Mouse (Mus musculus) kidney, embryonic 14.5 days (tissue): Measurements from ENCODE around the gene Eef1akmt2. TPM values are rescaled to one million over a fixed set of nuclear protein-coding genes. Genes with fewer than 3 reads are reported as not detected.

ENCODE experiments used
- ATAC-seq: fragments of 200-750 bp; cut with Nextera tagmentation; 2 replicates; pipeline ENCODE4 v1.8.0; 2017; ENCODE audit warnings: moderate number of reproducible peaks, mild to moderate bottlenecking, moderate TSS enrichment, moderate library complexity; ENCODE audit not compliant: low FRiP score, low TSS enrichment
- H3K27ac ChIP-seq: fragments of 300-500 bp; sonication (generic); 2 replicates; pipeline ENCODE4 v1.5.1; 2014; ENCODE audit warnings: low read depth, mild to moderate bottlenecking, low read length, moderate library complexity, mixed read lengths
- H3K27me3 ChIP-seq: fragments of 300-500 bp; sonication (generic); 2 replicates; pipeline ENCODE4 v1.6.1; 2014; ENCODE audit warnings: mild to moderate bottlenecking, low read length; ENCODE audit not compliant: control insufficient read depth, insufficient read depth
- H3K36me3 ChIP-seq: fragments of 300-500 bp; sonication (generic); 2 replicates; pipeline ENCODE4 v1.6.1; 2014; ENCODE audit warnings: low read length, mixed read lengths; ENCODE audit not compliant: control insufficient read depth, insufficient read depth
- H3K4me1 ChIP-seq: fragments of 300-500 bp; sonication (generic); 2 replicates; pipeline ENCODE4 v1.6.1; 2014; ENCODE audit warnings: low read length, mixed read lengths; ENCODE audit not compliant: control insufficient read depth, insufficient read depth
- H3K4me2 ChIP-seq: fragments of 300-500 bp; sonication (generic); replicated peaks from 2 replicates; pipeline ENCODE4 v1.6.1; 2014; ENCODE audit warnings: low read depth, mild to moderate bottlenecking, low read length
- H3K4me3 ChIP-seq: fragments of 300-500 bp; sonication (generic); 2 replicates; pipeline ENCODE4 v1.5.1; 2014; ENCODE audit warnings: mild to moderate bottlenecking, low read length
- H3K9ac ChIP-seq: fragments of 300-500 bp; sonication (generic); 2 replicates; pipeline ENCODE4 v1.6.1; 2014; ENCODE audit warnings: low read depth, mild to moderate bottlenecking, low read length, moderate library complexity
- H3K9me3 ChIP-seq: fragments of 300-500 bp; sonication (generic); 2 replicates; pipeline ENCODE4 v1.6.1; 2016; ENCODE audit warnings: low read length; ENCODE audit not compliant: control insufficient read depth
- WGBS: fragments of 180-500 bp; shearing (Covaris S2); extraction: QIAGEN DNeasy Blood & Tissue Kit; methylation state at CpG from one replicate; pipeline ENCODE4 v1.1.7; 2014; 5-methylcytosine and 5-hydroxymethylcytosine counted together
- polyA plus RNA-seq: library from polyadenylated mRNA; unstranded; fragments of >200 nt; fragmentation: Nextera tagmentation; extraction: Ambion mirVana; gene quantifications from 2 replicates; pipeline ENCODE4 v1.2.1, GENCODE M21; 2014

The Eef1akmt2 gene
- polyA plus RNA-seq, 1 experiment from 2014 or later: 72.4 TPM

- WGBS: 72% methylated on average over 2 of the region's 2 CpGs
- no peaks in the 10 kb centered on the region for H3K27me3 ChIP-seq
- ATAC-seq: no peak
- H3K9ac ChIP-seq: no peak overlapping the region
- H3K36me3 ChIP-seq: peaks cover 69% of the 10 kb centered on the region
- no peak overlapping the region for H3K4me2 ChIP-seq
- no peak overlapping the region for H3K4me3 ChIP-seq
- H3K4me1 ChIP-seq: no peaks in the 10 kb centered on the region
- H3K27ac ChIP-seq: no peak overlapping the region
- H3K9me3 ChIP-seq: no peaks in the 10 kb centered on the region
These were observed 29.9 kb upstream of the Eef1akmt2 start for GRCm38 (mm10) chr7:132882343-132882742.

GRCm38 (mm10) chr7:132880276-132880675 lies 27.8 kb upstream of the Eef1akmt2 start:
- peaks cover 90% of the 10 kb centered on the region for H3K36me3 ChIP-seq
- H3K4me3 ChIP-seq: no peak overlapping the region
- no peaks in the 10 kb centered on the region for H3K27me3 ChIP-seq
- no peak overlapping the region for H3K4me2 ChIP-seq
- H3K4me1 ChIP-seq: no peaks in the 10 kb centered on the region
- no peak overlapping the region for H3K9ac ChIP-seq
- H3K27ac ChIP-seq: no peak overlapping the region
- no peak for ATAC-seq
- 94% methylated on average over 1 of the region's 1 CpGs for WGBS
- no peaks in the 10 kb centered on the region for H3K9me3 ChIP-seq

- ATAC-seq: no peak
- WGBS: 74% methylated on average over 2 of the region's 2 CpGs
These were observed 23.1 kb upstream of the Eef1akmt2 start for GRCm38 (mm10) chr7:132875391-132876086.

GRCm38 (mm10) chr7:132873043-132873442 lies 20.6 kb upstream of the Eef1akmt2 start:
- H3K4me1 ChIP-seq: no peaks in the 10 kb centered on the region
- H3K4me2 ChIP-seq: no peak overlapping the region
- H3K9me3 ChIP-seq: no peaks in the 10 kb centered on the region
- no peak overlapping the region for H3K4me3 ChIP-seq
- H3K27ac ChIP-seq: no peak overlapping the region
- no peak overlapping the region for H3K9ac ChIP-seq
- ATAC-seq: no peak
- no peaks in the 10 kb centered on the region for H3K27me3 ChIP-seq
- WGBS: 92% methylated on average over 2 of the region's 2 CpGs
- H3K36me3 ChIP-seq: peaks cover 79% of the 10 kb centered on the region

More at GRCm38 (mm10) chr7:132875391-132876086, 23.1 kb upstream of the Eef1akmt2 start:
- Histone ChIP-seq H3K4me2 (no peak overlapping the region), H3K4me3 (no peak overlapping the region), H3K27me3 (no peaks in the 10 kb centered on the region), H3K9ac (no peak overlapping the region), H3K27ac (no peak overlapping the region), H3K9me3 (no peaks in the 10 kb centered on the region), H3K4me1 (no peaks in the 10 kb centered on the region), H3K36me3 (peaks cover 85% of the 10 kb centered on the region)

- no peak overlapping the region for H3K27ac ChIP-seq
- no peak overlapping the region for H3K9ac ChIP-seq
- H3K9me3 ChIP-seq: no peaks in the 10 kb centered on the region
- no peaks in the 10 kb centered on the region for H3K4me1 ChIP-seq
- H3K27me3 ChIP-seq: no peaks in the 10 kb centered on the region
- no peak overlapping the region for H3K4me3 ChIP-seq
- no peak overlapping the region for H3K4me2 ChIP-seq
- WGBS: 97% methylated on average over 9 of the region's 9 CpGs
- H3K36me3 ChIP-seq: peaks cover 51% of the 10 kb centered on the region
- no peak for ATAC-seq
These were observed 13.8 kb upstream of the Eef1akmt2 start for GRCm38 (mm10) chr7:132866316-132866715.

- Histone ChIP-seq H3K4me3 (peak within 1 kb of the TSS; percentile 99), H3K36me3 (no peaks in the 10 kb centered on the region), H3K27ac (peak within 1 kb of the TSS; percentile 69), H3K4me1 (no peaks in the 10 kb centered on the region), H3K27me3 (no peaks in the 10 kb centered on the region), H3K9me3 (no peaks in the 10 kb centered on the region), H3K9ac (peak within 1 kb of the TSS; percentile 93), H3K4me2 (peak within 1 kb of the TSS; percentile 67)
- peak; percentile 96 for ATAC-seq
- 1% methylated on average over 53 of the region's 53 CpGs for WGBS
These were observed 6.8 kb upstream of the Eef1akmt2 start, which contains the start of gene Abraxas2 for GRCm38 (mm10) chr7:132859042-132859958. TSS of gene Abraxas2 (plus strand) at chr7:132859225.

GRCm38 (mm10) chr7:132858043-132858608 lies 5.7 kb upstream of the Eef1akmt2 start:
- no peaks in the 10 kb centered on the region for H3K27me3 ChIP-seq
- H3K9me3 ChIP-seq: no peaks in the 10 kb centered on the region
- no peaks in the 10 kb centered on the region for H3K36me3 ChIP-seq
- no peak for ATAC-seq
- WGBS: 71% methylated on average over 5 of the region's 5 CpGs
- H3K4me1 ChIP-seq: no peaks in the 10 kb centered on the region
- no peak overlapping the region for H3K27ac ChIP-seq
- no peak overlapping the region for H3K4me3 ChIP-seq
- H3K9ac ChIP-seq: no peak overlapping the region
- H3K4me2 ChIP-seq: no peak overlapping the region

GRCm38 (mm10) chr7:132856083-132856482 lies 3.6 kb upstream of the Eef1akmt2 start:
- Histone ChIP-seq H3K4me1 (no peaks in the 10 kb centered on the region), H3K9ac (no peak overlapping the region), H3K36me3 (no peaks in the 10 kb centered on the region), H3K9me3 (no peaks in the 10 kb centered on the region), H3K4me2 (no peak overlapping the region), H3K27me3 (no peaks in the 10 kb centered on the region), H3K27ac (no peak overlapping the region), H3K4me3 (no peak overlapping the region)
- 95% methylated on average over 1 of the region's 1 CpGs for WGBS
- ATAC-seq: no peak
